Mouse (Mus musculus): Measurements from ENCODE around the gene Slc5a11.

Gene Slc5a11

DNA sequence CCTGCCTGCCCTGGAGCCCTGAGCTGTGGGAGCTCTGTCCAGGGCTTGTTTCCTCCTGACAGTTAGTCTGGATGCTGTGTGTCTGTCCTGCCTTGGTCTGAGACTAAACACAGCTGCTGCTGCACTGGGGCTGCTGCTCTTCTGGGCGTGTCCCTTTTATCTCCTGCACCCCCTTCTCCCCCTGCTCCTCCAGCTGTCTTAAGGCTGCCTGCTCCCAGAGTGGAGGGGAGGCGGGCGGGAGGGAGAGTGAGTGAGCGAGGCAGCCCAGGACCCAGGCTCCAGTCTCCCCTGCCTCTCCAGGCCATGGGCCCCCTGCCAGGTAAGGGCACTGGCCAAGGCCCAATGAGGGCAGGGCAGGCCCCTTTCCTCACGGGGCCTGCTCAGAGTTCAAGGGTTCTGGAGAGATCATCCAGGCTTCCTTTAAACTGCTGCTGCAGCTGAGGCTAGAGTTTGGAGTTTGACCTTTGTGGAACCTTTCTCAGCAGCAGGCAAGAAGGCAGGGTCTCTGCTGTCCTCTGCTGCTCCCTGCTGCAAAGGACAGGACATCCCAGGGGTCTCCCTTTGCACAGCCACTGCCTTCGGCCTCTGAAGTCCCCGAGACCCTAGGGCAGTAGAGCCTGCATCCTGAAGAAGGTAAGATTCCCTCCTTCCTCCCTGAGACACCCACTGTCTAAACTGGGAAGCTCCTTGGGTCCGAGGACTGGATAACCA is at the start of gene Slc5a11:
Gene Slc5a11 (plus strand): TSS at position 416 of the 711 bp plus-strand sequence.
- no peak for DNase-seq (ENCODE audit: extremely low read depth, low read depth, low spot score)

DNA sequence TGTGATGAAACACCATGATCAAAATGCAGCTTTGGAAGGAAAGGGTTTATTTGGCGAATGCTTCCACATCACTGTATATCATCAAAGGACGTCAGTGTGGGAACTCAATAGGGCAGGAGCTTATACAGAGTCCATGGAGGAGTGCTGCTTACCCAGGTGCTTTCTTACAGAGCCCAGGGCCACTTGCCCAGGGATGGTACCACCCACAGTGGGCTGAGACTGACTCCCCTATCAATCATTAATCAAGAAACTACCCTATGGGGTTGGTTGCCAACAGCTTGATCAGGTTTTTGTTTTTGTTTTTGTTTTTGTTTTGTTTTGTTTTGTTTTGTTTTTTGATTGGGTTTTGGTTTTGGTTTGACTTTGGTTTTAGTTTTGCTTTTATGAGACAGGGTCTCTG is 47.1 kb upstream of the Slc5a11 start:
- DNase-seq (ENCODE audit: extremely low read depth, low read depth, low spot score) = no peak

DNA sequence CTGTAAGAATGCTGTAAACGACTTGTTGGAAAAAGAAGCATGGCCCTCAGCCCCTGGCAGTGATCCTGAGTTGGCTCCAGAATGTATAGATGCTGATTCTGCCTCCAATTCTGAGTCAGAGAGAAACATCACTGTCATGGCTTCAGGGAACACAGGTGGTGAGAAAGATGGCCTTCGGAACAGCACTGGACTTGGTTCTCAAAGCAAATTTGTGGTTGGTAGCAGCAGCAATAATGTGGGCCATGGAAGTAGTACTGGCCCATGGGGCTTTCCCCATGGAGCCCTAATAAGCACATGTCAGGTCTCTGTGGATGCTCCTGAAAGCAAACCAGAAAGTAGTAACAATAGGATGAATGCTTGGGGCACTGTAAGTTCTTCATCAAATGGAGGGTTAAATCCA is 45.0 kb upstream of the Slc5a11 start:
- no peak for DNase-seq (ENCODE audit: extremely low read depth, low read depth, low spot score)

DNA sequence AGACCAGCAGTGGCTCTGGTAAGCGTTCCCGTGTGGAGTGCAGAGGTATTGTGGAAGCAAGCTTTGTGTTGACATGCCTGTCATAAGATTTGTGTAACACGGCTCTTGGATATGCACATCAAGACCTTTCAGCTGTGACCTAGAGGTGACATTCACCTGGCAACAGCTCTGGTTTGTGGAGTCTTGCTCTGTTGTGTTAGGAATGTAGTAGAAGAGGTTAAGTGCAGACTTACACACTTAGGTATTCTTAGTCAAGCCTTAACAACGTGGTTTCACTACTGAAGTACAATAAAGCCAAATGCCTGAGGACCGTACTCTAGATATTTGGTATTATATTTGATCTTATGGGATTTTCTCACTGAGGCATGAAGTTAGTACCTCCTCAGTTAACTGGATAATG is 42.5 kb upstream of the Slc5a11 start:
- DNase-seq (ENCODE audit: extremely low read depth, low read depth, low spot score) = no peak

DNA sequence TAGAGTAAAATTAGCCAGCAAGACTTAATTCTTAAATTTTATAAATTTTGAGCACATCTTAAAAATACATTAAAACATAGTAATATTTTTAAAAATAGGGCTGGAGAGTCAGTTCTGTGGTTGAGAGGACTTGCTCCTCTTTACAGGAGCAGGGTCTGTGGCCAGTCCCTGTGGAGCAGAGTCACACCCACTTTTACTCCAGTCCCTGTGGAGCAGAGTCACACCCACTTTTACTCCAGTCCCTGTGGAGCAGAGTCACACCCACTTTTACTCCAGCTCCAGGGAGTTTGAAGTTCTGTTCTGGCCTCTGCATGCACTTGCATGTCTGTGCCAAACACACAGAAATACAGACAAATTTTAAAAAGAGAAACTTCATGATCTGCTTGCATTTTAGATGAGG is 37.4 kb upstream of the Slc5a11 start:
- DNase-seq (ENCODE audit: extremely low read depth, low read depth, low spot score) = no peak

DNA sequence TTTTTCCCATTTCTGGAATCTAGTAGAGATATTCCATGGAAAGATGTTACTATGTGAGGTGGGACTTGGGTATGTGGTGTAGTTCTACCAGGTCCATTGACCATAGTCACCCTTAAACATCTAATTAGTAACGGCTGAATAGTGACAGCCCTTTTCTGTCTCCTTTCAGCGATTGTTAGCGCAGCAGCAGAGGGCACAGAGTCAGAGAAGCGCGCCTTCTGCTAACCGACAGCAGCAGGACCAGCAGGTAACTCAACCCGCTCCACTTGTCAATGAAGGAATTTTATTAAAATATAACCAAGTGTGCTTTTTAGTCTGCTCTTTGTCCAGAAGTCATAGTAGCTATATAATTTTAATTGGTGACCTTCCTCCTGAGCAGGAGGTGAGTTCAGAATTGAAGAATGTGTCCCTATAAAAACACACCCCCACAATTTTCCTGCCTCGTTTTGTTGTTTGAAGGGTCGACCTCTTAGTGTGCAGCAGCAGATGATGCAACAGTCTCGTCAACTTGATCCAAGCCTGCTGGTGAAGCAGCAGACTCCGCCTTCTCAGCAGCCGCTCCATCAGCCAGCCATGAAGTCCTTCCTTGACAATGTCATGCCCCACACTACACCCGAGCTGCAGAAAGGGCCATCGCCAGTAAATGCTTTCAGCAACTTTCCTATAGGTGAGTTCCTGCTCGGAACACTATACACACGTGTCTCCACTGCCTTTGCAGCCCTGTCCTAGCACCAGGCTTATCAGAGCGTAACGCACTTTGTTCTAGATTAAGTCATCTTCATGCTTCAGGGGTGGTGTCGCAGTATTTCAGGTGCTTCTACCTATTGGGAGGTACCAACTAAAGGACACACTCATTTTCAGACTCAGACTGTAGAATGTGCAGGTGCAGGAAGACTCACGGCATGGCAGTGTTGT is 32.5 kb upstream of the Slc5a11 start:
- DNase-seq (ENCODE audit: extremely low read depth, low read depth, low spot score) = no peak

DNA sequence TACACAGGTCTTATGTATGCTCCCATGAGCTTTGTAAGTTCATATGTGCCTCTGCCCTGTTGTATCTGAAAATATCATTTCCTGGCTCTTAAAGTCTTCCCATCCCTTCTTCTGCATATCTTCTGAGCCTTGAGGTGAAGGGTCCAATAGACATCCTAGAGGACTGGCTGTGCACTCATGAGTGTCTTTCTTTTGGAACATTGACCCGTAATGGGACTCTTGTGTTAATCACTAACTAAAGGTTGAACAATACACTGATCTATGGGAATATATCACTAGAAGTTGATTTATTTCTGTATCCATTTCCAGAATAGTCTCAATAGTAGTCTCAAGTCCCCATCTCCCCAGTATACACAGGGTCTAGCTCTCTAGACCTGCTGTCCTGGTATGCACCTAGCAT is 29.7 kb upstream of the Slc5a11 start:
- DNase-seq (ENCODE audit: extremely low read depth, low read depth, low spot score) = no peak

DNA sequence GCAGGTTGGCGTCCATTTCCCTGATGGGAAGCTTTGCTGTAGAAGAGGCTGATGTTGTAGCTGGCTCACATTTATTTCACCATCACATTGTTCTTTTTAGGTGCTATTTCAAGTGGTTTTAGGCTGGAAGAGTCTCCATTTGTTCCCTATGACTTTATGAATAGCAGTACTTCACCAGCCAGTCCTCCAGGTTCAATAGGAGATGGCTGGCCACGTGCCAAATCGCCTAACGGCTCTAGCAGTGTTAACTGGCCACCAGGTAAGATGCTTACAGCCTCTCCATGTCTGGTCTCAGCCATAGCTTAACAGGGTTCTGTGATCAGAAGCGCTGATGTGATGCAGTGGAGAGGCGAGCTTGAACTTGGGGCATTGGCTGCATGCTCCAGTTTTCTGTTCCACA is 28.1 kb upstream of the Slc5a11 start:
- no peak for DNase-seq (ENCODE audit: extremely low read depth, low read depth, low spot score)

DNA sequence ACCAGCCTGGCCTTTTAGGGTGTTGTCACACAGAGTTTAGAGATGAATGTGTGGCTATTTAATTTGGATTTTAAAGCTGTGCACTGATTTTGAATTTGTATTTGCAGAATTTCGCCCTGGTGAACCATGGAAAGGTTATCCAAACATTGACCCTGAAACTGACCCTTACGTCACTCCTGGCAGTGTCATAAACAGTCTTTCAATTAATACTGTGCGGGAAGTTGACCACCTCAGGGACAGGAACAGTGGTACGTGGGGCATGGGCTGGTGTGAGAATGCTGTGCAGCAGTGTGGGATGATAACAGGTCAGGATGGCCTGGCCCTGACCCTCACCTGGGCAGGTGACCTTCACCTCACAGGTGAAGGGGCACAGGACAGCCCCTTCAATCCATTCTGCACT is 27.3 kb upstream of the Slc5a11 start:
- no peak for DNase-seq (ENCODE audit: extremely low read depth, low read depth, low spot score)

DNA sequence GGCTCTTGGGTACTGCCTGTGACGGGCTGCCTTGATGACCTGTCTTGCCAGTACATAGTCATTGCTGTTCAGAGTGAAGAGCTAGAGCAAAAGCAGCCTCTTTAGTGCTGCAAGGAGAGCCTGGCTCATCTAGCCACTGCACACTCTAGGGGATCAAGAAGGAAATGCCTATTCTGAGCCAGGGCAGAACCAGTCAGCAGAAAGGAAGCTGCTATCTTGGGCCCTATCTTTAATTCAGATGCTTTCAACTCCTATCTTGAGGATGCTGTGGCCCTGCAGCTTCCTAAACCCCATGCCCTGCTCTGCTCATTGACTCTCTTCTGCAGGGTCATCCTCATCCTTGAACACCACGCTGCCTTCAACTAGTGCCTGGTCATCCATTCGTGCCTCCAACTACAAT is 26.1 kb upstream of the Slc5a11 start:
- no peak for DNase-seq (ENCODE audit: extremely low read depth, low read depth, low spot score)

DNA sequence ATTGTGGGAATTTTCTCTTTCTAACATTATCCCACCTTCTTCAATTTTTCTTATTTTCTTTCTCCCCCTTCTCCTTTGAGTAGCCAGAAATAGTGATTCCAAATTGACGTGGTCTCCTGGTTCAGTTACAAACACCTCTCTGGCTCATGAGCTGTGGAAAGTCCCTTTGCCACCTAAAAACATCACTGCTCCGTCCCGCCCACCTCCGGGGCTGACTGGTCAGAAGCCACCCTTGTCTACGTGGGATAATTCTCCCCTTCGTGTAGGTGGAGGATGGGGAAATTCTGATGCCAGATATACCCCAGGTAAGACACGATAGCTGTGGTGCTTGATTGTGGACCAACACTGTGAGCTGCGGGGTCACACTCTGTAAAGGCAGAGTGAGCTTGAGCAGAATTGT is 24.8 kb upstream of the Slc5a11 start:
- DNase-seq (ENCODE audit: extremely low read depth, low read depth, low spot score) = no peak

DNA sequence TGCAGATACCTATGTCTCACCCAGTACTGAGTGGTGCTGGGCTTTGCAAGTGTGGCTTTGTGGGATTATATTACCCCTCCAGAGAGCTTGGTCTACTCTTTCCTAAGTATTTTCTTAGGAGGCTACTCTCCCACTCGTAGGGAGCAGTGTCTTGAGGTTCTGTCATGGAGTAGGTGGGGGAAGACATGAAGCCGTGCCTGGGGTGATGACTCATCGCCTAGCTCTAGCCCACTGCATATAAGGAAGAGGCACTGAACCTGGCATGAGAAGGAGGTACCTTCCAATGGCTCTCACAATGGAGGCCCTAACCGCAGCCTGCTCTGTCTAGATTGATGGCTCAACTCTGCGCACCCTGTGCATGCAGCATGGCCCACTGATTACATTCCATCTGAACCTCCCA is 22.8 kb upstream of the Slc5a11 start:
- DNase-seq (ENCODE audit: extremely low read depth, low read depth, low spot score) = no peak

DNA sequence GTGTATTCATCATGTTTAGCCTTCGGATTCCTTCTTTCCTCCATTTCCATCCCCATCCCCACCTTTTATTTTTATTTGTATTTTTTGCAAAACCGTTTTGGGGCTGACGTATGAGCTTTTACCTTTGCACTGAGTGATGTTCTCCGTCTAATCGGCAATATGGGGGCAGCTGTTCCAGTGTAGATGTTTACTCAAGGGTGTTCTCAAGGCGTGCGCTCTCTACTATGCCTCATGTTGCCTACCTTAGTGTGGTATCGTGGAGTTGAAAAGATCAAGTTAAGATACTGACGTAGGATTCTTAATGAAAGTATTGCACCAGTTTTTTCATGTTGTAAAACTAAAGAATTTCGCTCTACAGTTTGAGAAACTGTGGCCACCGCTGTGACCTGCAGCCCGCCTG is 21.4 kb upstream of the Slc5a11 start:
- DNase-seq (ENCODE audit: extremely low read depth, low read depth, low spot score) = no peak

DNA sequence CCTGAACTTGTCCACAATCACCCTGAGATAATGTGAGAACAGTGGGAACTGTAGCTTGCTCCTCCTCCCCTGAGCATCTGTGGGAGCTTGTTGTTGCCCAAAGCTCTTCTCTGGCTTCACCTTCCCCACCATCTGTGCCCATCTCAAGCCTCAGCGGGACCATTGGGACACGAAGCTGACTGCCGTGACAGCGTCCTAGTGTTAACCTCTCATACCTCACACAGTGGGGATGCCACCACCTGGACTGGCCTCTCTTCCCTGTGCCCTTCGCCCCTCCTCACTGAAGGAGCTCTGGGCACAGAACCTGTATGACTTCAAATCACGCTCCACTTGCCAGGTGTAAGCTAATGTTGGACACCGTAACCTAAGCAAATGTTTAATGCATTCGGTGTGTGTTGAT is 19.9 kb upstream of the Slc5a11 start:
- DNase-seq (ENCODE audit: extremely low read depth, low read depth, low spot score) = no peak

DNA sequence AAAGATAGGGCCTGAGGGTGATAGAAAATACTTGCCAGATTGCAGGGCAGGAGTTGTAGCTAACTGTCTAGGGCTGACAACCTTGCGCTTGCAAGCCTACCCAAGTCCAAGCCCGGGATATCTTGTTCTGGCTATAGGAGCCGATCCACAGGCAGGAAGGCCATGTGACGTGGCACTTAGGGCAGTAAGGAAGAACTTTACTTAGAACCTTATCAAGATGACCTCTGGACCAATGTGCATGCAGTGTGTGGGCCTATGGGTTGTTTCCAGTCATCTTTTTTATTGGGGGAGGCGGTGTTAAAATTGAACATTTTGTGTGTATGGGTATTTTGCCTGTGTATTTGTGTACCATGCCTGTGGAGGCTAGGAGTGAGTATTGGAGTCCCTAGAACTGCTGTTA is 18.1 kb upstream of the Slc5a11 start:
- DNase-seq (ENCODE audit: extremely low read depth, low read depth, low spot score) = no peak

DNA sequence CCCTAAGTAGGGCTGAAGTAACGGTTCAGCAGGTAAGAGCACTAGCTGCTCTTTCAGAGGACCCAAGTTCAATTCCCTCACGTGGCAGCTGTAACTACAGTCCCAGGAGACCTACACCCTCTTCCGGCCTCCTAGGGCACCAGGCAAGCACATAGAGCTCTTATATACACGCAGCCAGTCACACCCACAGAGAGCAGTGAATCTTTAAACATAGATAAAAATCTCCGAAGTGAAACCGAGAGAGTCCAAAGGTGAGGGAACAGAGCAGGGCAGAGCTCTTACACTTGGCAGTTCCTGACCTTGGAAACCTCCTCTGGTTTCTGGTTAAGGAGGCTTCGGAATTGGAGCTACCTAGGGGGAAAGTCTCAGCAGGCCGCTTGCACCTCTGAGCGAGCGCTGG is 15.9 kb upstream of the Slc5a11 start:
- no peak for DNase-seq (ENCODE audit: extremely low read depth, low read depth, low spot score)

DNA sequence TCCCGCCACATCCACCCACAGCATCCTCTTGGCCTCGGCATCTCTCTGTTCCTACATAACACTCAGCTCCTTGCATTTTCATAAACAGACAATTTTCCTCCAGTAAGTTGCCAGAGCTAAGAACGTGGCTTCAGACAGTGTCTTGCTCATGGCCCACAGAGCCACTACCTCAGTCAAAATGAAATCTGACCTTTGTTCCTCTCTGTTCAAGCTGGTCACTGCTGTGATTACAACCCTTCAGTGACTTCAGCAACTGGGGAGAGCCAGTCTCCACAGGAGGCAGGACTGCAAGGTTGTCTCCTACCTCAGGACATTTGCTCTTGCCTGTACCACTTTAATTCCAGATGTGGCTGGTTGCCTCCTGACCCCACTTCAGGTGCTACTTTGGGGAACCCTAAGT is 15.4 kb upstream of the Slc5a11 start:
- DNase-seq (ENCODE audit: extremely low read depth, low read depth, low spot score) = no peak

DNA sequence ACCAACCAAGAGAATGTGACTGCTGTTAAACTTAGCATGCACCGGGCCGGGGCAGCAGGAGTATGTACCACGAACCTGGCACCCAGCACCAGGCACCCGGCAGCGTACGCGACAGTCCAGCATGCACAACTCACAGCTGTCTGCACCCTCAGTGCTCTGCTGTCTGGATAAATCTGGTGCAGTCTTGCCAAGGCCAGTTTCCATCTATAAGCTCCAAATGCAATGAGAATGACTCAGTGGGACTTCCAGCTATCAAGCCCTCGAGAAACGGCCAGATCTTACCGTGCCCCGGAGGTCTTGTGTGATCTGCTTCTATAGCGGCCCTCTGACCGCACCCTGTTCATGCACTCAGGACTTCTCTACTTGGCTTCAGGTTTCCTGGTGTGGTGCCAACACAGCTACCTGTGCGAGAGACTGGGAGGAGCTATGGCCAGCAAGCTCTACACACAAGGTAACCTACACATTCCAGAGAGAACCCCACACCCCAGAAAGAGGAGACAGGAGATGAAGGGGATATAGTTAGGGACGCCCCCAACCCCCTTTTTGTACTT is 14.8 kb upstream of the Slc5a11 start:
- DNase-seq (ENCODE audit: extremely low read depth, low read depth, low spot score) = no peak

DNA sequence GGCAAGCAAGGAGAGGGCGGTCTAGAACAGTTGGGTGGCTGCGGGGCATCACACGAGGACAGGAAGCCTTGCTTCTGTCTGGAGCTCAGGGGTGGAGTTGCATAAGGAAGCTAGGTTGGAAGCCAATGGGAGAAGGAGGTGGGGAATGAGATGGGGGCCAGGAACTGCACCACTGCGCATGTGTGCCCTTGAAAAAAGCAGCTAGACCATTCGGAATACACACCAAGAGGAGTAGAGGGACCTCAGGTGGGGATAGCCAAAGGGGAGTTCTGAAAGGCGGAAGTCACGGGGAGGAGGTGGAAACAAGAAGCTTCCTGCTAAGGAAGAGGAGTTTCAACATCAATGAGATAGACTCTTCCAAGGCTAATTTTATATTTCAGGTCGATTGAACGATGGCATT is 13.9 kb upstream of the Slc5a11 start:
- DNase-seq (ENCODE audit: extremely low read depth, low read depth, low spot score) = no peak

DNA sequence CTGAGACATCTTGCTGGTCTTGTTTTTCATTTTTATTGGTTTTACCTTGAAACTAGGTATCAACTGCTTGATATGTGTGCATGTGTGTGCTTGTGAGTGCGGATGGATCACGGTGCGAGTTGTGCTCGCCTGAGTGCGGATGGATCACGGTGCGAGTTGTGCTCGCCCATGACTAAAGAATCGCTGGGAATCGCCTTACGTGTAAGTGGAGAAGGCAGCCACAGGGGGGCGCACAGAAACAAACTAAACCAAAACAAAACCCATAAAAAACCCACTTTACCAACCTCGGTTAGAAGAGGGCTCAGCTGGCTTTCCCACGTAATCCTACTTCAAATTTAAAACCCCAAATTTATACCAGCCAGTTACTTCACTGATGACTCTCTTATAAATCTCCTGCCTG is 9.3 kb upstream of the Slc5a11 start:
- no peak for DNase-seq (ENCODE audit: extremely low read depth, low read depth, low spot score)

DNA sequence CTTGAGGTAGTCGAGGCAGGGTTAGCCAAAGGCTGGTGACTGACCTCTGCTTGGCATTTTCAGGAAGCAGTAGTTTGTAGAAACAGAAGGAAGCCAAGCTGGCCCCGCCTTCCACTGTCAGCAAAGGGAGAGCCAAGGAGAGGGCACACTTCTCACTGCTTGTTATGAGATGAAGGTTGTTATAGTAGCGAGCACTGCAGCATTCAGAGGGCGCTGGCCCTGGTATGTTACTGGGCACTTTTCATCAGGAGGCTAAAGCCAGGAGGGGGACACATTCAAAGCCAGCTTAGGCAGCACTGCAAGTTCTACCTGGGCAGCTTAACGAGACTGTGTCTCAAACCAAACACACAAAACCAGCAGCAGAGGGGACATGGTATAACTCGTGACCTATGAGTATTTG is 7.0 kb upstream of the Slc5a11 start:
- no peak for DNase-seq (ENCODE audit: extremely low read depth, low read depth, low spot score)

DNA sequence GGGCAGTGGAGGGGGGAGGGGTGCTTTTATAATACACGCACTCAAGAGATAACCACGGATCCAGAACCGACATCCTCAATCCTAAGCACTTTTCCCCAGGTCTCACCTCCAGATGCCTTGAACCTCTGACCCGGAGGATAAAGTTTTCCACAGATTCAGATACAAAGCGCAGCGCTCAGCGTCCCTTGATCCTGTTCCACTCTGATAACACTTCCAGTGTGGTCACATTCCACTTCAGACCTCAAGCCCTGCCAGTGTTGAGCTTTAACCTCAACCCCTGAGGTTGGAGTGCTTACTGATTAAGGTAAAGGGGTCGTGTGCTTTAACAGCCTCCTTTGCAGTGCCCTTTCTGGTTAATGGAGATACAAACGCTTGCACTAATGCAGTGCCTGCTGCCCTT is 4.7 kb upstream of the Slc5a11 start:
- no peak for DNase-seq (ENCODE audit: extremely low read depth, low read depth, low spot score)
